Comparison of ENCODE assay signal across 24 mouse cellular contexts in genomic region chr10:117816721-117817120, GRCm38 (mm10).
"Had no signal": no experiment of that assay in that cellular context is flagged by ENCODE, and none has a peak within 500 bp of the region (broad histone marks: within the 10 kb centered on the region; RNA-seq: fewer than 3 reads in every experiment).

No protein-coding gene starts in this region.

- H3K9me3 ChIP-seq: heart, embryonic 13.5 days; heart, embryonic 15.5 days; hindbrain, embryonic 10.5 days; hindbrain, embryonic 12.5 days; intestine, embryonic 15.5 days; kidney, embryonic 15.5 days; limb, embryonic 10.5 days; limb, embryonic 12.5 days; liver, embryonic 13.5 days had no signal

- H3K4me1 ChIP-seq: heart, embryonic 13.5 days; heart, embryonic 15.5 days; hindbrain, embryonic 10.5 days; hindbrain, embryonic 12.5 days; intestine, embryonic 15.5 days; kidney, embryonic 15.5 days; limb, embryonic 10.5 days; limb, embryonic 12.5 days had no signal

- DNase-seq: gastrocnemius, adult 2 months; gastrocnemius, postnatal 10 days; gastrocnemius, postnatal 25 days; heart, adult 2 months; heart, postnatal 4 days; kidney, adult 2 months; kidney, adult 9 months; kidney, postnatal 14 days; kidney, postnatal 36 days; layer of hippocampus, adult 9-11 months; liver; liver, embryonic 13.5 days had no signal

- H3K4me3 ChIP-seq: gastrocnemius, adult 2 months; heart, adult 2 months; heart, embryonic 13.5 days; heart, embryonic 15.5 days; hindbrain, embryonic 10.5 days; hindbrain, embryonic 12.5 days; intestine, embryonic 15.5 days; kidney, embryonic 15.5 days; left cerebral cortex, adult 2 months; limb, embryonic 10.5 days; limb, embryonic 12.5 days; liver, embryonic 13.5 days had no signal

- H3K27me3 ChIP-seq: heart, embryonic 13.5 days; heart, embryonic 15.5 days; hindbrain, embryonic 12.5 days; intestine, embryonic 15.5 days; kidney, embryonic 15.5 days; limb, embryonic 12.5 days; liver, embryonic 13.5 days had no signal

- ATAC-seq: hindbrain, embryonic 16.5 days; inflammation-experienced regulatory T-cells, adult 6 months; intestine, embryonic 15.5 days; intestine, postnatal 0 days had no signal
